In genomic region chr2:118546798-118547165, GRCm38 (mm10) we compare ENCODE assay signal across 8 mouse cellular contexts. TPM values are rescaled to one million over a fixed set of nuclear protein-coding genes. Genes with fewer than 3 reads are reported as not detected.
A peak's percentile ranks its signal among the peaks of the same experiment; 100 is the strongest.
DNase-seq lines count a peak whose midpoint lies in the region; ATAC-seq and TF ChIP-seq lines count a peak whose summit lies in the region.

No protein-coding gene starts in this region.

- H3K4me3 ChIP-seq in heart, embryonic 13.5 days: peak overlapping the region; percentile 24; the same call in 1 of the 2 replicates
- no peak overlapping the region for H3K4me3 ChIP-seq in midbrain, embryonic 13.5 days (replicated peaks)
- no peak overlapping the region for H3K4me3 ChIP-seq in midbrain, embryonic 15.5 days
- H3K4me3 ChIP-seq in hindbrain, embryonic 15.5 days: no peak overlapping the region
- 0 out of 2 replicates have a peak overlapping the region, but pooled peaks have one; percentile 5 for H3K4me3 ChIP-seq in small intestine, adult 2 months (ENCODE audit: low read depth, low read length)

- H3K4me1 ChIP-seq in heart, embryonic 13.5 days: peaks cover 76% of the 10 kb centered on the region
- H3K4me1 ChIP-seq in midbrain, embryonic 13.5 days (replicated peaks): peaks cover 61% of the 10 kb centered on the region
- H3K4me1 ChIP-seq in midbrain, embryonic 15.5 days: peaks cover 51% of the 10 kb centered on the region
- peaks cover 65% of the 10 kb centered on the region for H3K4me1 ChIP-seq in hindbrain, embryonic 15.5 days (replicated peaks)
- H3K4me1 ChIP-seq in small intestine, adult 2 months (ENCODE audit: control insufficient read depth, insufficient read depth, insufficient read length, low read length): peaks cover 51% of the 10 kb centered on the region

- no peak for DNase-seq in heart, postnatal 10 days
- no peak for DNase-seq in testis, postnatal 10 days (ENCODE audit: low spot score)
- DNase-seq in retina, embryonic 14.5 days (ENCODE audit: low spot score): no peak

- no peak for TF ChIP-seq POLR2A in small intestine, adult 2 months (IDR thresholded peaks at IDR 0.05; ENCODE audit: low read depth, low read length)

- H3K27ac ChIP-seq in heart, embryonic 13.5 days (replicated peaks): peak overlapping the region; percentile 99
- no peak overlapping the region for H3K27ac ChIP-seq in midbrain, embryonic 13.5 days
- H3K27ac ChIP-seq in midbrain, embryonic 15.5 days: no peak overlapping the region
- H3K27ac ChIP-seq in hindbrain, embryonic 15.5 days (replicated peaks): no peak overlapping the region
- peak overlapping the region; percentile 60; the same call in 1 of the 2 replicates for H3K27ac ChIP-seq in small intestine, adult 2 months (ENCODE audit: insufficient read depth, low read depth, low read length)

- ATAC-seq in heart, embryonic 13.5 days (ENCODE audit: extremely low read depth, insufficient number of reproducible peaks, low FRiP score, low TSS enrichment): no peak
- no peak for ATAC-seq in midbrain, embryonic 13.5 days
- ATAC-seq in midbrain, embryonic 15.5 days (replicated peaks): no peak
- no peak for ATAC-seq in hindbrain, embryonic 15.5 days (ENCODE audit: low FRiP score, low read depth)

- no peaks in the 10 kb centered on the region for H3K27me3 ChIP-seq in heart, embryonic 13.5 days (replicated peaks)
- peaks cover 27% of the 10 kb centered on the region for H3K27me3 ChIP-seq in midbrain, embryonic 13.5 days
- H3K27me3 ChIP-seq in midbrain, embryonic 15.5 days (replicated peaks): 0 out of 2 replicates have a peak, but pooled peaks cover 11% of the 10 kb centered on the region
- no peaks in the 10 kb centered on the region for H3K27me3 ChIP-seq in hindbrain, embryonic 15.5 days
- H3K27me3 ChIP-seq in small intestine, adult 2 months (ENCODE audit: control insufficient read depth, insufficient read depth, low read length): no peaks in the 10 kb centered on the region

- peak overlapping the region; percentile 79 for H3K4me2 ChIP-seq in heart, embryonic 13.5 days
- H3K4me2 ChIP-seq in midbrain, embryonic 13.5 days (replicated peaks): no peak overlapping the region
- no peak overlapping the region for H3K4me2 ChIP-seq in midbrain, embryonic 15.5 days
- peak overlapping the region; percentile 12 for H3K4me2 ChIP-seq in hindbrain, embryonic 15.5 days

- 68% methylated on average over 3 of the region's 3 CpGs for WGBS in heart, embryonic 13.5 days
- 47% methylated on average over 3 of the region's 3 CpGs for WGBS in midbrain, embryonic 13.5 days
- 33% methylated on average over 3 of the region's 3 CpGs for WGBS in midbrain, embryonic 15.5 days
- WGBS in hindbrain, embryonic 15.5 days: 38% methylated on average over 3 of the region's 3 CpGs
- WGBS in small intestine, adult 2 months: 69% methylated on average over 3 of the region's 3 CpGs

- H3K36me3 ChIP-seq in heart, embryonic 13.5 days: no peaks in the 10 kb centered on the region
- no peaks in the 10 kb centered on the region for H3K36me3 ChIP-seq in midbrain, embryonic 13.5 days
- no peaks in the 10 kb centered on the region for H3K36me3 ChIP-seq in midbrain, embryonic 15.5 days (replicated peaks)
- no peaks in the 10 kb centered on the region for H3K36me3 ChIP-seq in hindbrain, embryonic 15.5 days
- H3K36me3 ChIP-seq in small intestine, adult 2 months (ENCODE audit: control insufficient read depth, insufficient read depth, low read length): no peaks in the 10 kb centered on the region

- peak overlapping the region; percentile 78 for H3K9ac ChIP-seq in heart, embryonic 13.5 days
- 0 out of 2 replicates have a peak overlapping the region, but pooled peaks have one; percentile 5 for H3K9ac ChIP-seq in midbrain, embryonic 13.5 days (replicated peaks)
- H3K9ac ChIP-seq in midbrain, embryonic 15.5 days: no peak overlapping the region
- H3K9ac ChIP-seq in hindbrain, embryonic 15.5 days: no peak overlapping the region

- intact Hi-C loops in heart, postnatal 10 days (cut with DNase I): loop anchor here (2.0 kb wide), 1 partner anchor 36 kb away; no protein-coding TSS in a partner anchor

- no peak for TF ChIP-seq CTCF in small intestine, adult 2 months (IDR thresholded peaks at IDR 0.05; ENCODE audit: extremely low read depth, insufficient read length, insufficient replicate concordance, low read depth, low read length)

- H3K9me3 ChIP-seq in heart, embryonic 13.5 days: no peaks in the 10 kb centered on the region
- no peaks in the 10 kb centered on the region for H3K9me3 ChIP-seq in midbrain, embryonic 13.5 days
- H3K9me3 ChIP-seq in midbrain, embryonic 15.5 days: no peaks in the 10 kb centered on the region
- no peaks in the 10 kb centered on the region for H3K9me3 ChIP-seq in hindbrain, embryonic 15.5 days

RNA-seq across cellular contexts. Expression of gene Bmf, which starts 2.7 kb away (rescaled TPM):
- polyA plus RNA-seq in heart, embryonic 13.5 days (2015; fragmentation: Nextera tagmentation; extraction: Ambion mirVana): 2.5 and 2.9 TPM in 2 replicates
- 10 to 100 TPM; 12.3 to 17.1 TPM for total RNA-seq in heart, postnatal 10 days (2021)
- polyA plus RNA-seq in midbrain, embryonic 13.5 days (2015; fragmentation: Nextera tagmentation; extraction: Ambion mirVana): 4.0 and 4.7 TPM in 2 replicates
- 3.3 and 4.3 TPM in 2 replicates for polyA plus RNA-seq in midbrain, embryonic 15.5 days (2015; fragmentation: Nextera tagmentation; extraction: Ambion mirVana)
- 1.7 and 3.1 TPM in 2 replicates for polyA plus RNA-seq in hindbrain, embryonic 15.5 days (2015; fragmentation: Nextera tagmentation; extraction: Ambion mirVana)
- 4.1 and 10.3 TPM in 2 replicates for polyA plus RNA-seq in small intestine, adult 2 months (2012; rRNA removed)

RNA-seq across cellular contexts. Expression of gene Bub1b, which starts 51.2 kb away (rescaled TPM):
- polyA plus RNA-seq in heart, embryonic 13.5 days (2015; fragmentation: Nextera tagmentation; extraction: Ambion mirVana): 64.3 and 69.9 TPM in 2 replicates
- 10 to 100 TPM; 15.4 to 15.9 TPM for total RNA-seq in heart, postnatal 10 days (2021)
- polyA plus RNA-seq in midbrain, embryonic 13.5 days (2015; fragmentation: Nextera tagmentation; extraction: Ambion mirVana): 37.4 and 38.0 TPM in 2 replicates
- polyA plus RNA-seq in midbrain, embryonic 15.5 days (2015; fragmentation: Nextera tagmentation; extraction: Ambion mirVana): 10.7 and 15.0 TPM in 2 replicates
- 15.3 and 19.0 TPM in 2 replicates for polyA plus RNA-seq in hindbrain, embryonic 15.5 days (2015; fragmentation: Nextera tagmentation; extraction: Ambion mirVana)
- 2.2 and 4.1 TPM in 2 replicates for polyA plus RNA-seq in small intestine, adult 2 months (2012; rRNA removed)

Comparison
In these comparisons a context has a peak if more than half of its experiments do, and no peak if none do; other contexts are left out.
1. H3K9ac ChIP-seq: peak in heart, embryonic 13.5 days (single experiment) and midbrain, embryonic 13.5 days (single experiment); none in midbrain, embryonic 15.5 days (single experiment) and hindbrain, embryonic 15.5 days (single experiment).
2. H3K27ac ChIP-seq: peak in heart, embryonic 13.5 days (single experiment) and small intestine, adult 2 months (single experiment); none in midbrain, embryonic 13.5 days (single experiment), midbrain, embryonic 15.5 days (single experiment) and hindbrain, embryonic 15.5 days (single experiment).
3. H3K4me2 ChIP-seq: peak in heart, embryonic 13.5 days (single experiment) and hindbrain, embryonic 15.5 days (single experiment); none in midbrain, embryonic 13.5 days (single experiment) and midbrain, embryonic 15.5 days (single experiment).
4. H3K4me3 ChIP-seq: peak in heart, embryonic 13.5 days (single experiment) and small intestine, adult 2 months (single experiment); none in midbrain, embryonic 13.5 days (single experiment), midbrain, embryonic 15.5 days (single experiment) and hindbrain, embryonic 15.5 days (single experiment).